Mouse (Mus musculus): ENCODE measurements at regions not wholly inside any gene's neighbourhood (a gene's known extent, or its start where the extent isn't known, plus 50 kb on each side); places are given as distances from the start of the nearest gene placed in this dataset.

- no peak for DNase-seq (ENCODE audit: low read depth)
Measured at GRCm38 (mm10) chr10:98651599-98651998, 262.6 kb upstream of the Atp2b1 start.

- DNase-seq (ENCODE audit: low read depth) = no peak
Measured at GRCm38 (mm10) chr10:98652084-98652483, 262.1 kb upstream of the Atp2b1 start.

DNA sequence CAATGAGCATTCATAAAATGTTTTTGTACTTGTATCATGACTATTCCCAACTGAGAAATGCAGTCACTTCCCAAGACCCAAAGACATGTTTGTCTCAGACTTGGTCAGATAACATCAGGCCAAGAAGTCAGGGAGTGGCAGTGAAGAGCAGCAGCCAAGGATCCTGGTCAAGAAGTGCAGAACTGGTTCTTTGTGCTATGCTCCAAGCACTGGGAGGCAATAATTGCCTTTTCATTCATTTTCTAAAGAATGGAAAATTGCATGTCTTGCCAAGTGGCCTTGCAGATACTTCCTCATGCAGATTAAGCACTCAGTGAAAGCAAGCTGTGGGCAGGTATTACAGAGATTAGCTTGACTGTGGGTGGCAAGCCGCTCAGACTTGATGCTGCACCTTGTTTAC lies 253.5 kb upstream of the Atp2b1 start:
- DNase-seq (ENCODE audit: low read depth) = peak; percentile 26

- no peak for DNase-seq (ENCODE audit: low read depth)
Measured at GRCm38 (mm10) chr10:98665936-98666505, 248.2 kb upstream of the Atp2b1 start.

GRCm38 (mm10) chr10:98667728-98668127 lies 246.5 kb upstream of the Atp2b1 start:
- peak; percentile 83 for DNase-seq (ENCODE audit: low read depth)

DNA sequence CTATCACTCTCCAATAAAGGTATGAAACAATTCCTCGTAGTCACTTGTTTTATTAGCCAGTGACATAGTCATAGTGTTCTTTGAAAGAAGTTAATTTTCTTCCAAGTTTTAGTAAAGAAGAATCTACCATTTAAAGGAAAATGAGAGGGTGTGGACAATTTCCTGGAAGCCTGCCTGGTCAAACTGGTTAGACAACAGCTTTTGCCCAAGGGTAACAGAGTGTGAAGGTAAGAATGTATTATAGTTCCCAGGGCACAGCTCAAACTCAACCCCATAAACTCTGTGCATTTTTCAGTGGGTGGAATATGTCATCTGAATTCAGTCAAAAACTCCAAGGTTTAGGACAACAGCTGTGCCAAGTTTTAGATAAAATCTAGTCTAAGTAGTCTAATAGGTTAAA lies 240.1 kb upstream of the Atp2b1 start:
- peak; percentile 63 for DNase-seq (ENCODE audit: low read depth)

DNA sequence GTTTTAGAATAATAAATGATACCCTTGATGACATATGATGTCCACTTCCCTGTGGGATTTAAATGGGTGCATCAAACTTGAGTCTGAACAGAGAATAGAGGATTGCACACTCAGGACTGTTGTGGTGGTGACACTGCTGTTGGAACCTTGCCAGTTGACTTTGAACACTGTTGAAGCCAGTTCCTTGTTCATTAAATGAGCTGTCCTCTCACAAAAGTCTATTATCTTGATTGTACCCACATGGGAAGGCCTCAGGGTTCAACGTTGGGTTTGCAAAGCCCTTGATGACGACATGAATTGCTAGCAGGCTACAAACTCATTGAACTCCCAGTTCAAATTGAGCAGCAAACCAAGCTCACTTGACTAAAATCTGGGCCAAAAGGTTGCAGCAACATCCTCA lies 237.3 kb upstream of the Atp2b1 start:
- no peak for DNase-seq (ENCODE audit: low read depth)

DNA sequence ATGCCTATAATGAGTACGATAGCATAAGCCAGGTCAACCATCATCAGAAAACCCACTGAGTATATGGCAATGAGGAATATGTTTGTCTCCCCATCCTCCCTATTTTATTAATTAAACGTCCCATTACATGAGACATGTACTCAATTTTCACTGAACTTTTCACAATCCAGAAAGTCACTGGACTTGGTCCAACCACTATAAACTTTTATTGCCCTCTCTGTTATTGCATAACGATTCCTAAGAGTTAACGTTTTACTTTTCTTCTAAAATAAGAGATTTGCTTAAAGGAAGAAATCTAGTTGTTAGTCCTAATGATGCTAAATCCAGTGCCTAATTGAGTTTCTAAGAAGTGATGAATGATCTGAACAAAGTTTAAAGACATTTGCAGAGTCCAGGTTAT lies 236.0 kb upstream of the Atp2b1 start:
- DNase-seq (ENCODE audit: low read depth) = no peak

- DNase-seq (ENCODE audit: low read depth) = no peak
Measured at GRCm38 (mm10) chr10:98682436-98682835, 231.8 kb upstream of the Atp2b1 start.

- peak; percentile 24 for DNase-seq (ENCODE audit: low read depth)
Measured at GRCm38 (mm10) chr10:98684195-98684594, 230.0 kb upstream of the Atp2b1 start.

DNA sequence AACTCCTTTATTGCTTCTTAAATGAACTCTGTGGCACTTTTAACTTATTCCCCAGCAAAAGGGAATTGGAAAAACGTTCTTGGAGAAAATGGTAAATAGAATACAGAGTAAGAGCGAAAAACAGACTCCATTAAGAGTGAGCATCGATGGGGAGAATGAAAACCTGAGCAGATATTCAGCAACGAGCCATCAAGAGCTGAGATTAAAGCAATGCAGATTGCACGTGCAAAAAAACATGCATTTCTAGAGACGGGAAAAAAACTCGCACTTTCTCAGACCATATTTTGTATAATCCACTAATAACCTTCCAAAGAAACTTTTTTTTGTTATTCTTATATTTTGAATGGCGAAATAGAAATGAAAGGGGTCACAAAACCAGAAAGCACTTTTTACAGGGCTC lies 229.5 kb upstream of the Atp2b1 start:
- no peak for DNase-seq (ENCODE audit: low read depth)

- DNase-seq (ENCODE audit: low read depth) = no peak
Measured at GRCm38 (mm10) chr10:98685739-98686138, 228.5 kb upstream of the Atp2b1 start.

DNA sequence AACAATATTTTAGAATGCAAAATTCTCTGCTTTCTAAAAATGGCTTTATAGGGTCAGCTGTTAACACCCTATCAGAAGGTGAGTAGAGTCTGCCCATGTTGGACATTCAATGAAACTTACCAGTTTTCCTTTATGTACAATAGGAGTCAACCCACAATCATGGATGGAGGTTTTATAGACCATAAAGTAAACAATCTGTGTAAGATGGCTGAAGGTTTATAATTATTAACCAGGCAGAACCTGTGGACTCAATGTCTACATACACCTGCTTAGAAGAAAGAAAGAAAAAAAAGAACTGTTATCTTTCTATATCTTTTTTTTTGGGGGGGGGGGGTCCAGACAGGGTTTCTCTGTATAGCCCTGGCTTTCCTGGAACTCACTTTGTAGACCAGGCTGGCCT lies 227.8 kb upstream of the Atp2b1 start:
- no peak for DNase-seq (ENCODE audit: low read depth)

GRCm38 (mm10) chr10:98691816-98692215 lies 222.4 kb upstream of the Atp2b1 start:
- peak; percentile 56 for DNase-seq (ENCODE audit: low read depth)

DNA sequence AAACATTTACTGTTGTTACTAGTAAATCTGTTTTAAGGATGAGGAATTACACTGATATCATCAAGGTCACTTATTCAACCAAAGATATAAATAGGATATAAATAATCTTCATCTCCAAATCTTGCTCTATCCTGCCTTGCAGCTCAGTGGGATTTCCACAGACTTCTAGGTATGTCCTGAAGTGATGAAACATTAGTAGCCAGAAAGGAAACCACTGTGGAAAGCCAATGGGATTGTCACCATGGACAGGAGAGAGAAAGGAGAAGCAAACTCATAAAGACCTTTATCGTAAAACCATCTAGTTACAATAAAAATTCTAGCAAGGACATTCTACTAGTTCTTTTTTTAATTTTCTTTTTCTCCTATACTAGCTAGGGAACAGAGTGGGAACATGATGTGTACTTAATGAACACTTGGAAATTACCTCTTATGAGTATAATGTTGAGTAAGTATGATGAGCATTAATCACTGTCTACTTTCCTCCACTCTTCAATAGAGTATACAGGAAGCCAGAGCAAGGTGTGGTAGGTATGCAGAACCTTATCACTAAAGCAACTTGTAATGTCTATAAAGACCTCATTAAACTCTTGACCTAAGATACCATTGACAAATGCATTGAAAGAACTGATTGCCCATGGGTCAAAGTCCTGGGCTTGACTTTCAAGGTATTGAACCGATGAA lies 219.4 kb upstream of the Atp2b1 start:
- DNase-seq (ENCODE audit: low read depth) = no peak

- no peak for DNase-seq (ENCODE audit: low read depth)
Measured at GRCm38 (mm10) chr10:98695371-98695725, 218.9 kb upstream of the Atp2b1 start.

GRCm38 (mm10) chr10:98697866-98698265 lies 216.3 kb upstream of the Atp2b1 start:
- no peak for DNase-seq (ENCODE audit: low read depth)

GRCm38 (mm10) chr10:98699579-98699978 lies 214.6 kb upstream of the Atp2b1 start:
- no peak for DNase-seq (ENCODE audit: low read depth)

DNA sequence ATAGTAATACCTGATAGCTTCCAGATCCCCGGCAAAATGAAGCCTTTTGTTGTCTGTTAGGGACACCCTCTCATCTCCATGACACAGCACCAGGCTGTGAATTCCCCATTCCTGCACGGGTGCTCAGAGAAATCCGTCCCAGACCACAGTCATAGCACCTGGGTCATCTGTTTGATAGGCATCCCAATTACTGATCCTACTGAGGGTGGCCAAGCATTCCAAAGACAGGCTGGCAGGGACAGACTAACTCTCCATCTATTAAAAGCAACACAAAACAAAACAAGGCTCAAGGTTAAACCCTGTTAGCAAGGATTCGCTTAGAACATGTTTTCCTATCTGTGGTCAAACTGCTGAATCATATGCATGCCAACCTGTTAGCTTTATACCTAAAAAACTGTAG lies 213.8 kb upstream of the Atp2b1 start:
- no peak for DNase-seq (ENCODE audit: low read depth)

DNA sequence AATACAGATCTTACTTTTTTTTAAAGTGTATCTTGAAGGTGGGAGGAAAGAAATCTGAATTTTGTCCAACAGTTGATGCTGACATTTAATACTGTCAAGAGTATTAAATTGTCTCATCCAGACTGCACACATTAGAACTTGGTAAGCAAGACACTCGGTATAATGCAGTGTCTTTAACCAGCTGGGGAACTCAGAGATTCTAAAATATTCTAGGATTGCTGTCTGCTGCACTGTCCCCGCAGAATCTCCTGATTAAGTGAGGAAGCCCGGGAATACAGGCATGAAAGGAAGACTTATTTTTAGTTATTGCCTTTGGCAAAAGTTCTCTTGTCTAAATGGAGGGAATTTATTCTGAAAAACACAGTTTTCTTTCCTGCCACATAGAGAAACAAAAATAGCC lies 212.9 kb upstream of the Atp2b1 start:
- DNase-seq (ENCODE audit: low read depth) = no peak

DNA sequence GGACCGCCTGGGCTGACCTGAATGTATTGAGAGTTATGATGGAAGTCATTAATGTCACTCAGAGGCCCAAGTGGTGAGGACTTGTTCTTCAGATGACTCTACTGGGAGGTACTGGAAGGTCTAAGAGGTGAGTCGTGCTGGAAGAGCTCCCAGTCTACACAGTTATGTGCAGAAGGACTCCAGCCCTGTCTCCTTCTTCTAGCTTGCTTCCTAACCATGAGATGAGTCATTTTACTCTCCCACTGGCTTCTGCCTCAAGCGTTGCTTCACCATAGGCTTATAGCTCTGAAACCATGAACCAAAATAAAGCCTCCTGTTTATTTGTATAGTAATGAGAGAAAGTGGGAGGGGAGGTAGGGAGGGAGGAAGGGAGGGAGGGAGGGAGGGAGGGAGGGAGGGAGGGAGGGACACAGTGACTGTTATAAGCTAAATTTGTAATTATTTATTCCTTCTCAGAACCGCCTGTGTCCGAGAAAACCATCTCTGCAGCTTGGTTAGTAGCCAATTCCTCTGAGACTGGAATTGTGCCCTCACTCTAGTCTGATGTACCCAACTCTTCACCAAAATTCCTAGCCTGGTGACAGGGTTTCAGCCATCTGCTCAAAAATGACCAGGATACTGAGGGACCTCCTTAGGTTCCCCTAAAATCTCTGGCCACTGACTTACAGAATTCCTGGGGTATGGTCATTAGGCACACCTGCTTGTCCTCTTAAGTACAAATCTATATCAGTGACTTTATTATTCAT lies 211.6 kb upstream of the Atp2b1 start:
- peak; percentile 72 for DNase-seq (ENCODE audit: low read depth)

GRCm38 (mm10) chr10:98703642-98704293 lies 210.4 kb upstream of the Atp2b1 start:
- no peak for DNase-seq (ENCODE audit: low read depth)

GRCm38 (mm10) chr10:98704559-98704958 lies 209.6 kb upstream of the Atp2b1 start:
- no peak for DNase-seq (ENCODE audit: low read depth)
